Mouse (Mus musculus) thymus, adult 2 months (tissue): ENCODE data around the gene Tmem178b.

ENCODE experiments used
- CTCF ChIP-seq: fragments of 200-500 bp; IDR thresholded peaks from 2 replicates; pipeline ENCODE4 v1.5.1; 2012; ENCODE audit warnings: mild to moderate bottlenecking, control low read depth, low read length, moderate library complexity, borderline replicate concordance; ENCODE audit not compliant: control insufficient read depth, poor library complexity, insufficient read depth; ENCODE audit errors: extremely low read depth
- POLR2A ChIP-seq: fragments of 200-500 bp; IDR thresholded peaks from 2 replicates; pipeline ENCODE4 v1.6.1; 2012; ENCODE audit warnings: mild to moderate bottlenecking, low read length, control low read depth, moderate library complexity; ENCODE audit not compliant: control insufficient read depth, poor library complexity, insufficient read depth; ENCODE audit errors: extremely low read depth

- TF ChIP-seq CTCF (no peak), POLR2A (no peak)
Observed at GRCm38 (mm10) chr6:39915636-39916281, 42.7 kb downstream of the Tmem178b start.
